ENCODE assay signal across 8 mouse cellular contexts in genomic region chr2:36021385-36022159, GRCm38 (mm10). TPM values are rescaled to one million over a fixed set of nuclear protein-coding genes. Genes with fewer than 3 reads are reported as not detected.
DNase-seq lines count a peak whose midpoint lies in the region; ATAC-seq and TF ChIP-seq lines count a peak whose summit lies in the region.

No protein-coding gene starts in this region.

- CTCF ChIA-PET in Patski (lab: Charles Lee): interaction anchor here (0.7 to 2.9 kb wide), 9 partner anchors 9 to 262 kb away, joined by 3 to 10 read pairs (median 5); no protein-coding TSS in a partner anchor

- TF ChIP-seq CTCF in Patski (IDR thresholded peaks at IDR 0.05): peak; percentile 50
- TF ChIP-seq CTCF in hindbrain, postnatal 0 days (IDR thresholded peaks at IDR 0.05; ENCODE audit: low read depth): peak; percentile 92

- WGBS in hindbrain, postnatal 0 days: 5% methylated on average over 32 of the region's 32 CpGs

- H3K4me1 ChIP-seq in hindbrain, postnatal 0 days (ENCODE audit: insufficient read depth, low read length): no peaks in the 10 kb centered on the region

- no peak overlapping the region for H3K9ac ChIP-seq in hindbrain, postnatal 0 days (replicated peaks; ENCODE audit: low read length)

- no peaks in the 10 kb centered on the region for H3K36me3 ChIP-seq in hindbrain, postnatal 0 days (ENCODE audit: insufficient read depth, low read length)

- POLR2A ChIA-PET in Patski (lab: Charles Lee): interaction anchor here (1.1 kb wide), 1 partner anchor 15 kb away, joined by 4 read pairs; no protein-coding TSS in a partner anchor

- in situ Hi-C loops in Patski (cut with MboI; ENCODE audit: low pct_unique_long_range_greater_than_20kb): no loop called here

- peak overlapping the region; percentile 20 for H3K4me3 ChIP-seq in hindbrain, postnatal 0 days (ENCODE audit: low read length)

- no peaks in the 10 kb centered on the region for H3K27me3 ChIP-seq in Patski
- H3K27me3 ChIP-seq in hindbrain, postnatal 0 days (ENCODE audit: insufficient read depth, low read length): no peaks in the 10 kb centered on the region

- ATAC-seq in Patski: no peak
- ATAC-seq in hindbrain, postnatal 0 days: peak; percentile 88

- no peak overlapping the region for H3K27ac ChIP-seq in hindbrain, postnatal 0 days

- no peaks in the 10 kb centered on the region for H3K9me3 ChIP-seq in hindbrain, postnatal 0 days (ENCODE audit: low read length)

- no peak for DNase-seq in Patski (ENCODE audit: low read depth, low spot score)
- peak; percentile 87 to 98 for DNase-seq in cerebellum, postnatal 14 days
- peak; percentile 84 to 89 for DNase-seq in frontal cortex, postnatal 36 days (ENCODE audit: low spot score in 2 of 2)
- DNase-seq in hindbrain, postnatal 0 days (ENCODE audit: low spot score): peak; percentile 93
- DNase-seq in left cerebral cortex, adult 18-20 months (ENCODE audit: low spot score in 2 of 2): peak; percentile 90 to 94
- DNase-seq in lung, postnatal 36 days: peak; percentile 84
- DNase-seq in retina, postnatal 7 days (ENCODE audit: low read depth, low spot score): peak; percentile 74
- DNase-seq in urinary bladder, postnatal 4 days (ENCODE audit: low spot score in 2 of 2): peak; percentile 53 to 84

- H3K4me2 ChIP-seq in hindbrain, postnatal 0 days (ENCODE audit: low read depth, low read length): peak overlapping the region; percentile 55

RNA-seq across cellular contexts. Expression of gene Ndufa8, which starts 27.6 kb away (rescaled TPM):
- polyA plus RNA-seq in Patski (2021): 282 TPM
- total RNA-seq in hindbrain, postnatal 0 days (2014; rRNA removed): 85.4 and 110 TPM in 2 replicates
- 350 and 376 TPM in 2 replicates for polyA plus RNA-seq in hindbrain, postnatal 0 days (2015; fragmentation: Nextera tagmentation; extraction: Ambion mirVana)
- 100 to 1,000 TPM; 191 to 192 TPM for total RNA-seq in left cerebral cortex, adult 18-20 months (2021)

RNA-seq across cellular contexts. Expression of gene Morn5, which starts 27.7 kb away (rescaled TPM):
- polyA plus RNA-seq in Patski (2021): 5.5 TPM
- 2.3 TPM in 1 of 2 replicates, not detected in the other for total RNA-seq in hindbrain, postnatal 0 days (2014; rRNA removed)
- 3.4 and 3.7 TPM in 2 replicates for polyA plus RNA-seq in hindbrain, postnatal 0 days (2015; fragmentation: Nextera tagmentation; extraction: Ambion mirVana)
- total RNA-seq in left cerebral cortex, adult 18-20 months (2021): 1 to 10 TPM; 1.0 to 1.3 TPM

RNA-seq across cellular contexts. Expression of gene Ttll11, which starts 41.9 kb away (rescaled TPM):
- 2.4 TPM for polyA plus RNA-seq in Patski (2021)
- total RNA-seq in hindbrain, postnatal 0 days (2014; rRNA removed): 8.2 and 12.4 TPM in 2 replicates
- polyA plus RNA-seq in hindbrain, postnatal 0 days (2015; fragmentation: Nextera tagmentation; extraction: Ambion mirVana): 5.8 and 6.1 TPM in 2 replicates
- 10 to 100 TPM; 41.1 to 42.7 TPM for total RNA-seq in left cerebral cortex, adult 18-20 months (2021)
